Mouse (Mus musculus) liver, embryonic 12.5 days (tissue): ENCODE measurements around the gene Mroh3. TPM values are rescaled to one million over a fixed set of nuclear protein-coding genes. Genes with fewer than 3 reads are reported as not detected.

ENCODE experiments used
- ATAC-seq: fragments of 200-750 bp; cut with Nextera tagmentation; 2 replicates; pipeline ENCODE4 v1.8.0; 2017; ENCODE audit warnings: moderate number of reproducible peaks, mild to moderate bottlenecking, moderate library complexity
- H3K27ac ChIP-seq: fragments of 300-500 bp; sonication (generic); 2 replicates; pipeline ENCODE4 v1.5.1; 2016; ENCODE audit warnings: mild to moderate bottlenecking
- H3K27me3 ChIP-seq: fragments of 300-500 bp; sonication (generic); replicated peaks from 2 replicates; pipeline ENCODE4 v1.6.1; 2016; ENCODE audit warnings: mild to moderate bottlenecking, moderate library complexity
- H3K36me3 ChIP-seq: fragments of 300-500 bp; sonication (generic); 2 replicates; pipeline ENCODE4 v1.6.1; 2016; ENCODE audit warnings: mild to moderate bottlenecking, moderate library complexity
- H3K4me1 ChIP-seq: fragments of 300-500 bp; sonication (generic); 2 replicates; pipeline ENCODE4 v1.6.1; 2016
- H3K4me2 ChIP-seq: fragments of 300-500 bp; sonication (generic); 2 replicates; pipeline ENCODE4 v1.6.1; 2016; ENCODE audit warnings: mild to moderate bottlenecking, moderate library complexity
- H3K4me3 ChIP-seq: fragments of 300-500 bp; sonication (generic); 2 replicates; pipeline ENCODE4 v1.5.1; 2016; ENCODE audit warnings: mild to moderate bottlenecking, moderate library complexity
- H3K9ac ChIP-seq: fragments of 300-500 bp; sonication (generic); 2 replicates; pipeline ENCODE4 v1.6.1; 2016; ENCODE audit warnings: mild to moderate bottlenecking, moderate library complexity
- H3K9me3 ChIP-seq: fragments of 300-500 bp; sonication (generic); replicated peaks from 2 replicates; pipeline ENCODE4 v1.6.1; 2016; ENCODE audit warnings: mild to moderate bottlenecking, moderate library complexity
- WGBS: fragments of 180-500 bp; shearing (Covaris S2); methylation state at CpG from one replicate; pipeline ENCODE4 v1.1.7; 2016; ENCODE audit not compliant: insufficient replicate concordance; 5-methylcytosine and 5-hydroxymethylcytosine counted together
- polyA plus RNA-seq: library from polyadenylated mRNA; unstranded; fragments of >200 nt; fragmentation: Nextera tagmentation; extraction: Ambion mirVana; gene quantifications from 2 replicates; pipeline ENCODE4 v1.2.1, GENCODE M21; 2016

Mroh3 gene
- polyA plus RNA-seq, 1 experiment from 2014 or later = not detected

GRCm38 (mm10) chr1:136132386-136133201, 80.0 kb downstream of the Mroh3 start:
- no peak for ATAC-seq
- Histone ChIP-seq H3K9me3 (no peaks in the 10 kb centered on the region), H3K27ac (no peak overlapping the region), H3K36me3 (no peaks in the 10 kb centered on the region), H3K27me3 (peaks cover 10% of the 10 kb centered on the region), H3K9ac (peak overlapping the region; percentile 88), H3K4me3 (peak overlapping the region; percentile 79), H3K4me2 (peak overlapping the region; percentile 99), H3K4me1 (peaks cover 98% of the 10 kb centered on the region)
- WGBS = 30% methylated on average over 10 of the region's 10 CpGs

Other genes starting within 250 kb of the Mroh3 start
- not detected in 2 replicates for gene Igfn1, start 206.5 kb downstream of the Mroh3 start, polyA plus RNA-seq
- gene Tmem9, start 204.7 kb downstream of the Mroh3 start, polyA plus RNA-seq = 95.0 and 103 TPM in 2 replicates
- not detected in 2 replicates for gene Ascl5, start 162.0 kb downstream of the Mroh3 start, polyA plus RNA-seq
- gene Cacna1s, start 160.1 kb downstream of the Mroh3 start, polyA plus RNA-seq = 0.08 and 0.20 TPM in 2 replicates
- 2.9 and 3.6 TPM in 2 replicates for gene Kif21b, start 81.4 kb downstream of the Mroh3 start, polyA plus RNA-seq
- gene Inava, start 21.4 kb upstream of the Mroh3 start, polyA plus RNA-seq = 0.67 and 1.0 TPM in 2 replicates
- not detected in 2 replicates for gene Gpr25, start 48.0 kb upstream of the Mroh3 start, polyA plus RNA-seq
- gene Camsap2, start 133.3 kb upstream of the Mroh3 start, polyA plus RNA-seq = 10.9 and 11.1 TPM in 2 replicates
- 7.8 and 8.3 TPM in 2 replicates for gene Ddx59, start 202.4 kb upstream of the Mroh3 start, polyA plus RNA-seq